Mouse (Mus musculus) heart, postnatal 10 days (tissue): Measurements from ENCODE around the gene E130114P18Rik. TPM values are rescaled to one million over a fixed set of nuclear protein-coding genes. Genes with fewer than 3 reads are reported as not detected.

ENCODE experiments used
- DNase-seq, 2 experiments: peaks; one replicate each; pipeline ENCODE4 v3.0.0; 2021
- intact Hi-C: fragments of 180-260 bp; cut with DNase I; formaldehyde crosslinking; loops from one replicate; pipeline ENCODE4 v1.15.1; 2025
- total RNA-seq, 2 experiments: library from RNA; stranded (reverse); gene quantifications; 2 replicates each; pipeline ENCODE4 v1.2.3; 2021

The E130114P18Rik gene
- total RNA-seq, 2 experiments from 2014 or later: 0.34 to 0.47 TPM

DNA sequence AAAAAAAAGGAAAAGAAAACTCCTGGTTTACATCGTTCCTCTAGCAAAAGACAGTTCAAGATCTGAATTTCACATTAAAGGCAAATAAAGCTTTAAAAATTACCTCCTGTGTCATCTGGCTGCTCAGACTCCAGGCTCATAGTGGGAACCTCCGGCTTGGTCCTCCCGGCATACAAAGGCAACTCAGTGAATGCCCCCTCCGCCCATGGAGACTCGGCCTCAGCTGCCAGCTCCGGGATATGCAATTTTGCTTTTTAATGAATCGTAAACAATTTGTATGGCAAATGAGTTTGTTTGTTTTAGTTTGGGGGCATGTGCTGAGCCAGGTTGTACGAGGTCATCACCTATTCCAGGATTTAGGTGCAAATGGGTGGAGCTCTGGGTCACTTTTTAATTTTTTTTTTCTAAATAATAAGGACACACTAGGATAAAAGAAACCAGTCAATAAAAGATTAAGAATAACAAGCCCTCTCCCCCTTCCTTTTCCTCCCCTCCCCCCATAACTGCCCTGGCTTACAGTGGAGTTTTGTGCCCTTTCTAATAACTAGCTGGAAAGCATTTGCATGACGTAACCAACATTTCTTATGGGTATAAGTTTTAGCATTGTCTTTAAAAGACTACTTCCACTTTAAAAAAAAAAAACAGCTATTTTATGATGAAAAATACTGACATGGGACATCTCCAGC lies 193.3 kb downstream of the E130114P18Rik start:
- intact Hi-C loops: no loop called here
- no peak for DNase-seq

DNA sequence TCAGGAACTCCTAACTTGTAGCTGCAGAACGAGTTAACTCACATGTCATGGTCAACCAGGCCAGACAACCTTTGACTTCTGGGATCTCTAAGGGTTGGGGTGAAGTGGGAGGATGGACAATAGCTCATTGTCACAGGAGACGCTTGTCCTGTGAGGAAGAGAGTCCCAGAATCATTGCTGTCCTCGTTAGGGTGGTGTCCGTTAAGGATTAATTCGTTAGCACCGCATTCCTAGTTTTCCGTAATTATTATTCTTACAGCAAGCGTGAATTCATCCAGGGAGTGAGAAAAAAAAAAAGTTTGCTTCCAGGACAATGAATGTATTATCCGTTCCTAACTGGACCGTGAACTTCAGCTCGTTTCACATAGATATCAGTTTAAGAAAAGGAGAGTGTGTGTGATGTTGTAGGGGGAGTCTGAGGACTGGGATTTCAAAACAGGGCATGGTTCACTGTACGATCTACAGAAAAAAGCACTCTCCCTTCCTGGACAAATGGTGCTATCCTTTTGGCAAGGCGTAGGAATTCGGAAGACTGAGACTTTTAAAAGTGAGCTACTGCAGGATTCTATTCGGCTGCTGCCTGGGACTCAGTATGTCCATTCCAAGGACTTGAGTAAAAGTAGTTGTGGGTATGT lies 195.0 kb downstream of the E130114P18Rik start:
- DNase-seq: peak in 1 of 2 experiments; percentile 13
- intact Hi-C loops: no loop called here

DNA sequence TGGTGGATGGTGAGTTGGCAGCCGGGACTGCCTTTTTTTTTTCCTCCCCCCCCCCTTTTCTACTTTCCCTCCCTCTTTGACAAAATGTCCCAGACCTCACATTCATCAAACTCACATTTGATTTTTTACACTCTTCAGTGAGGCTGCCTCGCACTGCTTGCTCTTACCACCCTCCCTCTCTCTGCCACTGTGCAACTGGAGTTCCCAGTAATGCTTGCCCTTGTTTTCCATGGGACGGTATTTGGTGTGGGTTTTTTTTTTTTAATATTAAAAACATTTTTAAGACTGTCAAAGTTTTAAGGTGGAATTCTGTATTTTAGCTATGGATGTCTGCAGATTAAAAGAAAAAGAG lies 195.8 kb downstream of the E130114P18Rik start:
- intact Hi-C loops: no loop called here

DNA sequence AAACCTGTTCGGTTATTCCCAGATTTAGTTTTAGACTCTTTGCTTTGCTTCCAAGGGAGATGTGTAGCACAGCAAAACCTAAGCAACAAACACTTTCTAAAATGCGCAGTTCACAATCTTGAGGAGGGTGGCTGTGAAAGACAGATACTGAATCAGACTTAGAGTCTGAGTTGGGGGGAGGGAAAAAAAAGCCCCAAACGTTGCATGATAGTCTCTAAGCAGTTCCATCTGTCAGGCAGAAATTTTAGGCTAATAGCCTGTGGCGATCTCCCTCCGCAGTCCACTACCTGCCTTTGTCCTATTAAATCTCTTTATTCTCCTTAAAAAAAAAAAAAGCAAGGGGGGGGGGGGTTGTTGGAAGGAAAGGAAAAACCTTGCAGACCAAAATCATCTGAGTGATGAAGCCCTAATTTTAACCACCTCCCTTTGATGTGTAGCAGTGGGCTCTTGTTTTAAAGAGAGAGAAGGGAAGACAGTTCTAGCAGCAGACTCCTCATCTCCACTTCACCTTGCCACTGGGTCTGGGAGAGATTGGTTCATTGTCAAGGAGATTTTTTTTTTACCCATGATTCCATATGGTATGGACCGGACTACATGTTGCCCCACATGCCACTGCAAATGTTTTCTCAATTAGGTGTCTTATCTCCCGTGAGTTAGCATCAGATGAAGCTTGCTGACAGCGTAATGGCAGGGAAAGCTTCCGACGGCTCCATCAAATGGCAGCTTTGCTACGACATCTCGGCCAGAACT lies 196.4 kb downstream of the E130114P18Rik start:
- intact Hi-C loops: no loop called here

More for the DNA sequence above, 195.8 kb downstream of the E130114P18Rik start:
- DNase-seq: no peak

DNA sequence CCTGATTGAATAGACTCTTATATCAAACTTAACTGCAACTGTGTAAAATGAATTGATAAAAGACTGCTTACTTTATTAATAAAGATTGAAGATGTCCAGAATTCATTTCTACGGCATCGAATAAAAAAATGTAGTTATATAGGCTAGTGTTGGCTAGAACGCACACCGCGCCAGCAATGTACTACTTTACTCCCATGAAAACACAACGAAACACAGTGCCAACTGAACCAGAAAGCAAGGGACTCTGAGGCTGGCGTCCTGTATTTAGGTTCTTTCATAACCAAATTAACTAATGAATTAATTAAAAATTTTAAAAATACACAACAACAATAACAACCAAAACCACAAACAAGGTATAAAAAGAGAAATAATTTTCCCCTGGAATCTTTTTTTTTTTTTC lies 197.0 kb downstream of the E130114P18Rik start:
- DNase-seq: no peak
- intact Hi-C loops: no loop called here

More for the DNA sequence above, 196.4 kb downstream of the E130114P18Rik start:
- DNase-seq: no peak

DNA sequence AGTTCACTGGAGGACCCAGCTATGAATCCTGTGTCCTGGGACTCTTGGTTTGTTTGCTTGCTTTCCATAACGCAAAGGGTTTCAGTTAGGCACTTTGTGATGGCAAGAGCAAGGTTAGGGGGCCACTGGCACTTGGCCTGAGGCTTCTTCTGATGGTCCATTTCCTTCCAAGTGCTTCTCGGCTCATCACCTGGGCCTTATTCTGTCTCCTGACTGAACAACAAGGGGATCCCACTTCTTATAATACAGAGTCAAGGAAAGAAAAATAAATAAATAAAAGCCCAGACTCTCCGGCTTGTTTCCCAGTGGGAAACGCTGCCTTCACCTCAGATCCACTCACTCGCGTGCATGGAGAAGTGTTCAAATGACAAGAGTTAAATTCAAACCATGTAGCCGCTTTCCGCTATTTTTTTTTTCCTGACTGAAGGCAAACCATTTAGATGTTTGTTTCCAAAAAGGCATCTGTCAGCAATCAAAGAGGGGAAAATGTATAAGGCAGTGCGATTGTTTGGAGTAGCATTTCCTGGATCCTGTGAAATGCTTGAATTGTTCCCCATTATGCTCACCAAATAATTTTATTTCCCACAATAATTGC lies 199.2 kb downstream of the E130114P18Rik start:
- intact Hi-C loops: no loop called here
- no peak for DNase-seq

DNA sequence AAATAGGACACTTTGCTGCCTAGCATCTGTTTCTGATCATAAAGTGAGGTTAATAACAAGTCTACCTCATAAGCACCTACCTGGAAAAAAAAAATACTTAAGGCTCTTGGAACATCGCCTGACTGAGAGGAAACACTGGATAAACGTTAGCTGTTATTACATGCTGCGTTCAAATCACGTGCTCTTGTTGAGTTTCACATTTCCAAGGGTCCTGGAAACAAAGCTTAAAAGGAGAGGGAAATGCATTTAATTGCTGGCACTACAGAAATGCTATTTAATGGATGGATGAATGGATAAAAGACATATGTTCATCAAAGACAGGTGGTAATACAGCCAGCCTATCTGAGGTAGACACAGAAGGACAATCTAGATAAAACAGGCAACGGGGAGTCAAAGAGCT lies 200.4 kb downstream of the E130114P18Rik start:
- DNase-seq: no peak
- intact Hi-C loops: no loop called here

DNA sequence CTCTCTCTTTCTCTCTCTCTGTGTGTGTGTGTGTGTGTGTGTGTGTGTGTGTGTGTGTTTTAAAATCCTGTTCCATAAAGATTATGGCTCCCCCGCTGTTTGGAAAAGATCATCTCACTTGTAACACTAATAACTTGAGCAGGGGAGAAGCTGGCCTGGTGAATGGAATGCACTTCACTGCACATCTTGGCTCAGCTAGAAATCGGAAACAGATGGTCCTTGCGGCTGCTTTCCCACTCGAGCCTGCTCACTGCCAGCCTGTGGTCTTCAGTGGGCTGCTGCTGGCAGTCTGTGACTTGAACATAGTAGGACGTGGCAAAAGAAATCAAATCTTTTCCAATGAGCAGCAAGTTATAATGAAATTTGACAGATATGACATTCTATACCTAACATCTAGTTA lies 202.4 kb downstream of the E130114P18Rik start:
- peak in 1 of 2 experiments; percentile 28 for DNase-seq
- intact Hi-C loops: no loop called here

DNA sequence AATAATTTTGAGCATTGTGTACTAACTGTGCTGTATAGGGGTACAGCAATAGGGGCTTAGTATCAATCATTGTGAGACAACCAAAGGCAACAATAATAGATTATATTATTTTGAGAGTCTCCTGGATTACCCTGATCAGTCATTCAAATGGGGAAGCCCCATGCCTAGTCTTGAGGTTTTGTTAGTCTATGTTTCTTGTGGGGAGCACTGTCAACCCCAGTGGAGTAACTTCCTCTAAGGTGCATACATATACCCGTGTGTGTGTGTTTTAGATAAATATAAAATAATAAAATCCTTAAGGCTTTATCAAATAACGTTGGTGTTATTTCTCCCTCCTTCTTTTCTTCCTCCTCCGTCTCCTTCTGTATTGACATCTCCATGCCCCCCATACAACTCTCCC lies 208.6 kb downstream of the E130114P18Rik start:
- no peak for DNase-seq
- intact Hi-C loops: loop anchor here (5.0 to 10.0 kb wide), 3 partner anchors 545 to 1135 kb away; no protein-coding TSS in a partner anchor

DNA sequence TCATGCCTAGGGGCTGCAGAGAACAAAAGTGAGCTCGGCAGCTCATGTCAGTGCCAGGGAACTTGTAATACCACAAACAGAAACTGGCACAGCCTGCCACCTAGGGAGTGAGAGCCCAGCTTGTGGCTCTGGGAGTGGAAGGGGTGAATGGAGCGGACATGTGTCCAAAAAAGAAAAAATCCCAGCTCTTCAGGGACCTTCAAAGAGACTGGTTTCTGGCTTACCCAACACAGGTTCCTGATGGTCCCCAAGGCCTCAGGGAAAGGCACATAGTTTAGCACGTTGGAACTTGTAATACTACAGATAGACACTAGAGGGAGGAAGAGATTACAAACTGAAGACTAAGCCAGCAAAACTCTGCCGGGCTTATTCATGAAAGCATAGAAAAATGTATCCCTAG lies 213.2 kb downstream of the E130114P18Rik start:
- peak; percentile 20 to 39 for DNase-seq
- intact Hi-C loops: loop anchor here (1.0 to 10.0 kb wide), 7 partner anchors 110 to 1140 kb away; no protein-coding TSS in a partner anchor

DNA sequence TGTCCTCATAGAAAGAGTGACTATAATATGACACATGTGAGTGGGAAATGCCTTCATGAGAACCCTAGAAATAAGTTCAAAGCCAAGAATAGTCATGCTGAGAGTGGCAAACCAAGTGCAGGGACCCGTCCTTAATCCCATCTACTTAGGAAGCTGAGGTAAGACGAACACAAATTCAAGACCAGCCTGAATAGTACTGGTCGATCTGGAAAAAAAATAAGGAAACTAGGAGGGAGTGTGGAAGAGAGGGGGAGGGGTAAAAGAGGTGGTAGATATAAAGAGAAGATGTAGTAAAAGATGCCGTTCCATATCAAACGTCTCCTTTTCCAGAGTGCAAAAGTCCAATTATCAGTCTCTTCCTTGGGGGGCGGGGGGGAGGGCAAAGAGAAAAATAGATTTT lies 213.7 kb downstream of the E130114P18Rik start:
- no peak for DNase-seq
- intact Hi-C loops: loop anchor here (1.0 to 10.0 kb wide), 6 partner anchors 111 to 1141 kb away; no protein-coding TSS in a partner anchor

DNA sequence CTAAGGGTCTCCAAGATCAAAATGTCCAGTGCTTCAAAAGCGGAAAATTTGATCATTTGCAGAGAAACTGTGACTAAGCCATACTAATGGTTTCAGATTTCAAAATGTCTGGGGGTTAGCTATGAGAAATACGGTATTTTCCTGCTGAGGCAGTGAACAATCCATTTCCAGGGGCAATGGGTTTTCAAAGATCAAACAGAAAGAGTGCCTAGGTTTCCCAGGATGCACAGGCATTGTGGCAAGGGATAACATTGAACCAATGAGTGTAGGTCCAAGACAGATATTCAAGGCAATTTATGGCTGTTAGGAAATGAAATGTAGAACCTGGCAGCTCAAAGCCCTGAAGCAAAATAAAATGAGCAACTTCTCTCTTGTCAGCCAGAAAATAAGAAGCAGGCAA lies 220.3 kb downstream of the E130114P18Rik start:
- intact Hi-C loops: no loop called here

DNA sequence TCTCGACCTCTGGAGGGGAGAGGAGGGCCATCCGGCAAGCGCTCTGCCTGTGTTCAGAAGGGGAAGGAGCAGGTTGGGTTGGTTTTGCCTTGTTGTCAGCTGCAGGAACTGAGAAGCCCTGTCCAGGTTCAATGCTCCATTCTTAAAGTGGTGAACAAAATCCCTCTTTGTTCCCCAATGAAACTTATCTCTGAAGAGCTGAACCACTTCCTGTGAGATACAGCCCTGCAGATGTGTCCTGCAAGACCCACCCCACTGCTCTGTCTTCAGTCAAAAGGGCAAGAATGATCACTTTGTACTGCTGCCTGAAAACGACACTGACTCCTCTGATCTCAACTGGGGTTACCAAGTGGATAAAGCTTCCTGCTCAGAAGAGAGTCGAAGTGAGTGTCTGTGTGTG lies 233.9 kb downstream of the E130114P18Rik start:
- DNase-seq: peak in 1 of 2 experiments; percentile 4
- intact Hi-C loops: no loop called here

More for the DNA sequence above, 220.3 kb downstream of the E130114P18Rik start:
- no peak for DNase-seq

DNA sequence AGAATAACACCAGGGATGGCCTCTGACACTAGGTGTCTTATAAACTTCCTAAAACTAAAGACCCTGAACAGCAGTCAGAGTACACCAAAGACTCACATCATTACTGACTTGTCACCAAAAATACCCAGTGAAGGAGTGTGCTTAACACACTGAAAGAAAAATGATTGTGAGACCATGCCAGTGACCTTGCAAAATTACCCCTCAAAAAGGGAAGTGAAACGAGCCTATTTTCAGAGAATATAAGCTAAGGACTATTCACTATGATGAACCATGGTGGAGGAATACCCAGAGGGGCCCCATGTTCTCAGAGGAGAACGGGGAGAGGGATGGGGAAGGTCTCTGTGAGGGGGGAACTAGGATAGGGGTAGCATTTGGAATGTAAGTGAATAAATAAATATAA lies 245.8 kb downstream of the E130114P18Rik start:
- no peak for DNase-seq
- intact Hi-C loops: no loop called here

DNA sequence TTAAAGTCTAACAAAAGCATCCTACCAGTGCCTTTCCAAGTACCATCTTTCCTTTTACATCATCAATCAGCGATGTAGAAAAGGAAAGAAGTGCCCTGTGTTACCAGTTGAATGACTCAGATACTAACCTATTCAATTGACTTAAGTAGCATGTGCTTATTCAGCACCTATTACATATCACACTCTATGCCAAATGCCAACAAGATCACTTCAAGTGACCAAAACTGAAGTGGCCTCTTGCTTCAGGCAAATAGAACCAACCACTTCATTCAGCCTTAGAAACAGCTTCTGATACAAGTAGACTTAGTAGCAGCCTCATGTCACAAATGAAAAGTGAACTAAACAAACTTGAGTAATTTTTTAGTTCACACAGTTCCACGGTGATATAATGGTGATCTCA lies 249.4 kb downstream of the E130114P18Rik start:
- DNase-seq: no peak
- intact Hi-C loops: no loop called here

Other genes starting within 250 kb of the E130114P18Rik start
- gene Nfia, start 5.3 kb downstream of the E130114P18Rik start, total RNA-seq: 100 to 1,000 TPM; 196 to 199 TPM